Mouse (Mus musculus): ENCODE results near the gene Adpgk. TPM values are rescaled to one million over a fixed set of nuclear protein-coding genes. Genes with fewer than 3 reads are reported as not detected.

Adpgk gene
- total RNA-seq (2017): 61.0 and 95.3 TPM in 2 replicates

DNA sequence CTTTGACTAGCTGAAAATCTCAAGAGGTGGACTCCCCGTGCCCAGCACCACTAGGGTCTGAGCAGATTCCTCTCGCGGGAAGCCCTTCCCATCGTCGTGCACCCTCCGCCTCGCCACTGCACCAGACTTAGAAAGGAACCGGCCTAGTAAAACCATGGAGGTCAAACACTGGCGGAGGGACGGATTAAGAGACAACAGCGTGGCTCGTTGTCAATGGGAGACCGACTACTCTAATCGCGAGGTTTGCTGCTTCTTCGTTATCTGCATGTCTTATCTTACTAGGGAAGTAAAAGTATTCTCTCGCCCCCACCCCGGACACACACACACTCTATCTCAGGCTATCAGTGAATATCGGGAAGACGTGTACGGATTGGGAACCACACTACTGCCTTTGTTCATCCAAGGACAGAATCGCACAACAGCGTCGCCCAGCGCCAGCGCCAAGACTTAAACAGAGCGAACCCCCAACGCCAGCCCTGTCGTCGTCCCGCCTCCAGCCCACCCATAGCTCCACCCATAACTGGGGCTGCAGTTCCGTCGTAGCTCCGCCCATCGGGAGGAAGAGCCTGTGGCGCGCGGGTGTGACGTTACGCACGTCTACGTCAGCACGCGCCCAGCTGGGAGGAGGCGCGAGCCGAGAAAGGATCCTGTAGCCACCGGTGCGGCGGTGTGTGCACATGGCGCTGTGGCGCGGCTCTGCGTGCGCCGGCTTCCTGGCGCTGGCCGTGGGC, at the start of gene Adpgk:
Gene Adpgk (plus strand): TSS at position 602 of the 731 bp plus-strand sequence.
- peak; percentile 95 to 97 for ATAC-seq (replicated peaks in 1 of 2; ENCODE audit: insufficient read depth in 1 of 2, low FRiP score in 2 of 2, low TSS enrichment in 1 of 2, low read depth in 1 of 2, poor library complexity in 2 of 2, severe bottlenecking in 2 of 2)

DNA sequence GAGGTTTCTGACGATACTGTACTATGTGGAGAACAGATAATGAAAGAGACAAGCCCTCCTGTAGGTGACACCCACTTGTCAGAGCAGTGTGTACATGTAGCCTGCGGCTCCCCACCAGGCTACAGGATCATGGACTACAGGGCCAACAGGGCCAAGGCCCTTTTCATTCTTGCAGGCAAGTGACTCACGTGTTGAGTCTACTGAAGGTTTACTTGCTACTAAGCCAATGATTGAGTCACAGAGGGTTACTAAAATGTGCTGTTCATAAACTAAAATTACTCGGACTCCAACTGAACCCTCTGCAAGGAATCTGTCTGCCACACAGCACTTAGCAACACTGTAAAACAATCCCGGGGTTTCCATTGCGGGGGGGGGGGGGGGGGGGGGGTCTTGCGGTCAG, 46.2 kb upstream of the Adpgk start:
- no peak for ATAC-seq (replicated peaks in 1 of 2; ENCODE audit: insufficient read depth in 1 of 2, low FRiP score in 2 of 2, low TSS enrichment in 1 of 2, low read depth in 1 of 2, poor library complexity in 2 of 2, severe bottlenecking in 2 of 2)

- ATAC-seq (replicated peaks in 1 of 2; ENCODE audit: insufficient read depth in 1 of 2, low FRiP score in 2 of 2, low TSS enrichment in 1 of 2, low read depth in 1 of 2, poor library complexity in 2 of 2, severe bottlenecking in 2 of 2): no peak
Measured at GRCm38 (mm10) chr9:59246456-59247029, 44.8 kb upstream of the Adpgk start.

- ATAC-seq (replicated peaks in 1 of 2; ENCODE audit: insufficient read depth in 1 of 2, low FRiP score in 2 of 2, low TSS enrichment in 1 of 2, low read depth in 1 of 2, poor library complexity in 2 of 2, severe bottlenecking in 2 of 2): no peak
Measured at GRCm38 (mm10) chr9:59249359-59249758, 42.0 kb upstream of the Adpgk start.

DNA sequence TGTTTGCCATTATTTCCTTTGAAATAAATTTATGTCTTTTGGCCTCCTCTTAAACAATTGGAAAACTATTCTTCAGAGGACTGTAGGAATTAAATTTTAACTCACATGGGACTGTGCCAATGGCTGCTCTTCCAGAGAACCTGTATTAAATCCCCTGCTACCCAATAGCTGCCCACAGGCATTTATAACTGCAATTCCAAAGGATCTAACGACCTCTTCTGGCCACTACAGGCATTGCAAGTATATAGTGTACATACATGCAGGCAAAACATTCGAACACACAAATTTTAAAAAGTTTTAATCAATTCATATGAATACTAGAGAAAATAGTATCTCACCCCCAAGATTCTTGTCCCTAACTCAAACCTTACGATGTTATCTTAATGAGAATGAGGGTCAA, 41.1 kb upstream of the Adpgk start:
- ATAC-seq (replicated peaks in 1 of 2; ENCODE audit: insufficient read depth in 1 of 2, low FRiP score in 2 of 2, low TSS enrichment in 1 of 2, low read depth in 1 of 2, poor library complexity in 2 of 2, severe bottlenecking in 2 of 2): no peak

DNA sequence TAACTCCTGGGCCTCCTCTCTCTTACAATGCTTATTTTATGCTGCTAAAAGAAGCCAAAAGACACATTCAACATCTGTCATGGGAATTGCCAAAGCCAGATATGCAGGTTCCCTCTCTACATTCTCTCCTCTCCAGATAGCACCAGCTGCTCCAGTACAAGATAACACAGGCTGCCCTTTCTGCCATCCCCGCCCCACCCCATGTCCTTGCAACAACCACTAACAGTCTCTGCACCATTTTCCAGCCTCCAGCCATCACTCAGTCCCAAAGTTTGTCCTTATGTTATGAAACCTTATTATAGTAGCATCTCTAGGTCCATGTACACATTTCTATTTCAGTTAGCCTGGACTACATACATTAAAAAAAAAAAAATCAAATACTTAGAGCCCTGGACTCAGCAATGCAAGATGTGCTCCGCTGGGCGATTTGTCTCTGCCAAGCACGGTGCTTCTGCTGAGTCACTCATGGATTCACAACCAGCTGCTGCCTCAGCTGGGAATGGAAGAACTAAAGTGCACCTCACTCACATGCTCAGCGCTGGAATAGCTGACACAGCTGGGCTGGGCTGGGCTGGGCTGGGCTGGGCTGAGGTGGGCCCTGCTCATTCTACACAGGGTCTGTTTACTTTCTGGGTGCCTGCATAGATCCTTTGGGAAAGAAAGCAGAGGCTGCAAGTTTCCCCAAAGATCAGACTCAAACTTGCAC, 36.5 kb upstream of the Adpgk start:
- no peak for ATAC-seq (replicated peaks in 1 of 2; ENCODE audit: insufficient read depth in 1 of 2, low FRiP score in 2 of 2, low TSS enrichment in 1 of 2, low read depth in 1 of 2, poor library complexity in 2 of 2, severe bottlenecking in 2 of 2)

GRCm38 (mm10) chr9:59259806-59260454, 31.4 kb upstream of the Adpgk start:
- ATAC-seq (replicated peaks in 1 of 2; ENCODE audit: insufficient read depth in 1 of 2, low FRiP score in 2 of 2, low TSS enrichment in 1 of 2, low read depth in 1 of 2, poor library complexity in 2 of 2, severe bottlenecking in 2 of 2): no peak

- ATAC-seq (replicated peaks in 1 of 2; ENCODE audit: insufficient read depth in 1 of 2, low FRiP score in 2 of 2, low TSS enrichment in 1 of 2, low read depth in 1 of 2, poor library complexity in 2 of 2, severe bottlenecking in 2 of 2): peak; percentile 36 to 46; a peak in 1 of 4 replicates
Measured at GRCm38 (mm10) chr9:59266332-59266731, 25.0 kb upstream of the Adpgk start.

DNA sequence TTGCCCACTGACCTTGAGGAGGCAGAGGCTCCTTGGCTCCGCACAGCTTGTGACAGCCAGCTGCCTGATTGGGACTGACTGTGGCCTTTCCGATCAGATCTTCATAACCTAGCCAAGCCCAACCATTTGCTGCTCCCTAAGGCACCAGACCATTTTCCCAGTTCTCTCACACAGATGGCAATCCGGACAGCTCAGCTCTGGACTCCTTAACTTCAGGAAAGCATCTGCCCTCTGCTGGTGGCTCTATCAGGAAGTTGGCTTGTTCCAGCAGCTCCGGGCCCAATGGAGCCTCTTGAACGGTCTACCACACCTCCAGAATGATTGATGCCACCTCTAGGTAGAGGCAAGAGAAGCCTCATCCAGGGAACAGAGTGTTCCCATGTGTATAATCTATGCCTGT, 21.6 kb upstream of the Adpgk start:
- ATAC-seq (replicated peaks in 1 of 2; ENCODE audit: insufficient read depth in 1 of 2, low FRiP score in 2 of 2, low TSS enrichment in 1 of 2, low read depth in 1 of 2, poor library complexity in 2 of 2, severe bottlenecking in 2 of 2): peak; percentile 66 to 76; a peak in 3 of 4 replicates

GRCm38 (mm10) chr9:59271081-59271480, 20.3 kb upstream of the Adpgk start:
- no peak for ATAC-seq (replicated peaks in 1 of 2; ENCODE audit: insufficient read depth in 1 of 2, low FRiP score in 2 of 2, low TSS enrichment in 1 of 2, low read depth in 1 of 2, poor library complexity in 2 of 2, severe bottlenecking in 2 of 2)

- no peak for ATAC-seq (replicated peaks in 1 of 2; ENCODE audit: insufficient read depth in 1 of 2, low FRiP score in 2 of 2, low TSS enrichment in 1 of 2, low read depth in 1 of 2, poor library complexity in 2 of 2, severe bottlenecking in 2 of 2)
Measured at GRCm38 (mm10) chr9:59271711-59272110, 19.6 kb upstream of the Adpgk start.

- no peak for ATAC-seq (replicated peaks in 1 of 2; ENCODE audit: insufficient read depth in 1 of 2, low FRiP score in 2 of 2, low TSS enrichment in 1 of 2, low read depth in 1 of 2, poor library complexity in 2 of 2, severe bottlenecking in 2 of 2)
Measured at GRCm38 (mm10) chr9:59273199-59273598, 18.2 kb upstream of the Adpgk start.

DNA sequence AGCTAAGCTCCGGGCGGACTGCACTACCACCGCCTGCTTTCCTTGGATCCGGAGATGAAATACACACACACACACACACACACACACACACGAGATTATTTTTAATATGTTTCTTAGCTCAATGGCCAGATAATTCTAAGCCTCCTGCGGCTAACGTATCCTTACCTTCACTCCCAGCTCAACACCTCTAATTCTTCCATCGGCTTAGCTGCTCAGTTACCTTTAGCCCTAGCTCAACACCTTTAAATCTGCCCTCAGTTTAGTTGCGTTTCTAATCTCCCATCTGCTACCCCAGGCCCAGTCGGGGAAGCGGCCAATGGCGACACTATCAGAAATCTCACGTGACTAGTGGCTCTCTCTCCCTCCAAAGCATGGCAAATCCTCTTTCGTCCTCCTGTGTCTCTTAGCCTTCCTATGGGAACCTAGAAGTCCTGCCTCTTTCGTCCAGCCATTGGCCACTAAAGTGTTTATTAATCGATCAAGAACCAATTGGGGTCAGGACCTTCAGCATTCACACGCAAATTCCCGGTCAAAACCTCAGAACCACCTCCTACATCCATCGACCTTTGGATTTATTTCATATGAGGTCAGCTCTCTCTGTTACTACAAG, 16.4 kb upstream of the Adpgk start:
- no peak for ATAC-seq (replicated peaks in 1 of 2; ENCODE audit: insufficient read depth in 1 of 2, low FRiP score in 2 of 2, low TSS enrichment in 1 of 2, low read depth in 1 of 2, poor library complexity in 2 of 2, severe bottlenecking in 2 of 2)

DNA sequence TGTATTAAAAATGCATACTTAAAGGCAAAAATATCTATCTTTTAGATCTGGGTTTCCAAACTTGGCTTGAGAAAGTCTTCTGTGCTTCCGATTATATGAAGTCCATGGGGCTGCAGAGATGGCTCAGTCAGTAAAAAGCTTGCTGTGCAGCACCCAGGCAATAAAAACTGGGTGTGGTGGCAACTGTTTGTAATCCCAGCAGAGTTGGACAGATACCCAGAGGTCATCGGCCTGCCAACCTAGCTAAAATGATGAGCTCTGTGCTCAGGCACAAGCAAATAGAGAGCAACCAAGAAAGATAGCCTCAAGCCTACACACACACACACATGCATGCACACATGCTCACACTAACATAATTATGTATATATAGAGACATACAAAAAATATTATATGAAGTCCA, 13.2 kb upstream of the Adpgk start:
- no peak for ATAC-seq (replicated peaks in 1 of 2; ENCODE audit: insufficient read depth in 1 of 2, low FRiP score in 2 of 2, low TSS enrichment in 1 of 2, low read depth in 1 of 2, poor library complexity in 2 of 2, severe bottlenecking in 2 of 2)

GRCm38 (mm10) chr9:59278694-59279093, 12.7 kb upstream of the Adpgk start:
- no peak for ATAC-seq (replicated peaks in 1 of 2; ENCODE audit: insufficient read depth in 1 of 2, low FRiP score in 2 of 2, low TSS enrichment in 1 of 2, low read depth in 1 of 2, poor library complexity in 2 of 2, severe bottlenecking in 2 of 2)

- peak in 1 of 2 experiments; percentile 25; a peak in 1 of 4 replicates for ATAC-seq (replicated peaks in 1 of 2; ENCODE audit: insufficient read depth in 1 of 2, low FRiP score in 2 of 2, low TSS enrichment in 1 of 2, low read depth in 1 of 2, poor library complexity in 2 of 2, severe bottlenecking in 2 of 2)
Measured at GRCm38 (mm10) chr9:59280888-59281287, 10.5 kb upstream of the Adpgk start.

- peak; percentile 65 to 76 for ATAC-seq (replicated peaks in 1 of 2; ENCODE audit: insufficient read depth in 1 of 2, low FRiP score in 2 of 2, low TSS enrichment in 1 of 2, low read depth in 1 of 2, poor library complexity in 2 of 2, severe bottlenecking in 2 of 2)
Measured at GRCm38 (mm10) chr9:59281871-59282682, 9.3 kb upstream of the Adpgk start.

All from hematopoietic stem cell, adult 5-6 weeks (primary cell).